Mouse (Mus musculus): ENCODE measurements at regions not wholly inside any gene's neighbourhood (a gene's known extent, or its start where the extent isn't known, plus 50 kb on each side); places are given as distances from the start of the nearest gene placed in this dataset.

GRCm38 (mm10) chr8:27677143-27678106 is 230.0 kb downstream of the Poteg start:
- peak; percentile 95 for ATAC-seq (replicated peaks; ENCODE audit: poor library complexity)

GRCm38 (mm10) chr8:27679164-27679563 is 231.7 kb downstream of the Poteg start:
- ATAC-seq (replicated peaks; ENCODE audit: poor library complexity) = peak; percentile 86

DNA sequence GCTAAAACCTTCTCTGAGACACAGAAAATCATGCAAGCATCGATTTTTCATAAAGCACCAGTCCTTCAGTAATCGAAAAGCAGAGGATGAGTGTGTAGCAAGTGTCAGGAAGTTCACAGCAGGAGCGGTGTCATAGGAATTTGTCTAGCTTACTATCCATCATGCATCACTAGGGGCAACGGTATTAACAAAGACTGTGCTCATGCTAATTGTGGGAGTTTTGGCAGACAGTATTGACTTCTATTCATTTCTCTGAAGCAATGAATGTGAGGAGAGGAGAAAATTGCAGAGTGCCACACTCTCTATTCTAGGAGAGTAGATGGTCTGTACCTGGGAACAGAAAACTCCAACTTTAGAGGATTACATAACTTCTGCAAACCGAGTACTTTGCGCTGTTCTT is 274.5 kb downstream of the Poteg start:
- no peak for ATAC-seq (replicated peaks; ENCODE audit: poor library complexity)

DNA sequence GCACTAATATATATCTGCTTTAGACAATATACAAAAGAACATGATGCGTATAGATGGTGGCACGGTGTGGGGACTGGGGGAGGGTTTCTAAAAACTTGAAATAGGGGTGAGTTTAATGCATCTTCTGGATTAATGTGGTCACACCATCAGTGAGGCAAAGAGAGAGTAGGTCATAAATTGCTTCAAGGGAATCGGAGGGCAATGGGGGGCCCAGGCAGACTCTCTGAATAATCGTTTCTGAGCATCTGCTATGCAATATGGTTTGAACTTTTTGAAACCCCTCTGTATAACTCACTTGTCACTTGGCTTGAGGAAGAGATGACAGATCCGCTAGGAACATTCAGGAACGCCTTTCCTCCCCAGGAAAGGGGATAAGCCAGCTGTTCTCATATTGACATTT is 322.8 kb downstream of the Poteg start:
- no peak for ATAC-seq (replicated peaks; ENCODE audit: poor library complexity)

- no peak for ATAC-seq (replicated peaks; ENCODE audit: poor library complexity)
These were observed 323.3 kb downstream of the Poteg start for GRCm38 (mm10) chr8:27770803-27771202.

- ATAC-seq (replicated peaks; ENCODE audit: poor library complexity) = no peak
These were observed 323.8 kb downstream of the Poteg start for GRCm38 (mm10) chr8:27771250-27771649.

- ATAC-seq (replicated peaks; ENCODE audit: poor library complexity) = no peak
These were observed 331.5 kb downstream of the Poteg start for GRCm38 (mm10) chr8:27778982-27779381.
